Mouse (Mus musculus): ENCODE results near the gene Synj2. TPM values are rescaled to one million over a fixed set of nuclear protein-coding genes. Genes with fewer than 3 reads are reported as not detected.
A peak's percentile ranks its signal among the peaks of the same experiment; 100 is the strongest.

The Synj2 gene
- polyA plus RNA-seq, 1 experiment, result not detected

DNA sequence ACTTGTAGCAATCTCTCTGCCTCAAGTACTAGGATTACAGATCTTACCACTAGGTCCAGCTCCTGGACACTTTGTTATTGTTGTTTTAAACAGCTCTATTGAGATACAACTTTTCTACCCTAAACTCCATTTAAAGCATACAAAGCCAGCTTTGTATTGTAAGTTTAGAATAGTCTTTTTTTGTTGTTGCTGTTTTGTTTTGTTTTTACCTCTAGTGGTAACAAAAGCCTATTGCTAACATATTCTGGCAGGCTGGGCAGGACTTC lies 57.1 kb downstream of the Synj2 start:
- Histone ChIP-seq H3K4me1 (ENCODE audit: control insufficient read depth, insufficient read depth, low read length) (peaks cover 27% of the 10 kb centered on the region), H3K4me3 (ENCODE audit: insufficient read depth, low read depth, low read length) (no peak overlapping the region), H3K27ac (ENCODE audit: insufficient read depth, low read depth, low read length) (no peak overlapping the region)
- no peak for TF ChIP-seq POLR2A (IDR thresholded peaks at IDR 0.05; ENCODE audit: insufficient read depth, low read depth, low read length)
- no peak for TF ChIP-seq CTCF (IDR thresholded peaks at IDR 0.05; ENCODE audit: insufficient read depth, low read depth, low read length)

DNA sequence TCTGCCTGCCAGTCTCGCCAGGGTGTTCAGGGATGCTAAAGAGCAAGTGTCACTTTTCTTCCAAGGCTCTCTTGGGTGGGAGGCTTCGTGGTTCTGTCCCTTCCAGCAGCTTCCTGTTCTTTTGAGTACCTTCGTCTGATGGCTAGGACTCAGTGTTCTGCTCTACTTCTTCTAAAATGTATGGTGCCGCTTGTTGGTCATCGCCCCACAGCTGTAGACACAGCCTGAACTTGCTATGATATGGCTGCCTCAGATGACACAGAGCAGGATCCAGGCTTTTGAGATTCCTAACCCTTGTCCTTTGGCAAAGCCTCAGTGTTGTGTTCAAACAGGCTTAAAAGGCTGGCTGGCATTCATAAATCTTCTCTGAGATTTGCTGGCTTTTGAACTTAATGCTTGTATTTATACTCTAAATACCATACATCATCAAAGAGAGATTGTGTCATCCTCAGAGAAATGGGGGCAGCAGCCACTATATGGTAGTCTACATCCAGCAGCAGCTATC lies 58.0 kb downstream of the Synj2 start:
- H3K27ac ChIP-seq (ENCODE audit: insufficient read depth, low read depth, low read length), result no peak overlapping the region
- peaks cover 27% of the 10 kb centered on the region for H3K4me1 ChIP-seq (ENCODE audit: control insufficient read depth, insufficient read depth, low read length)
- no peak overlapping the region for H3K4me3 ChIP-seq (ENCODE audit: insufficient read depth, low read depth, low read length)
- TF ChIP-seq POLR2A (IDR thresholded peaks at IDR 0.05; ENCODE audit: insufficient read depth, low read depth, low read length), result no peak
- TF ChIP-seq CTCF (IDR thresholded peaks at IDR 0.05; ENCODE audit: insufficient read depth, low read depth, low read length), result no peak
- 90% methylated on average over 5 of the region's 5 CpGs for WGBS

DNA sequence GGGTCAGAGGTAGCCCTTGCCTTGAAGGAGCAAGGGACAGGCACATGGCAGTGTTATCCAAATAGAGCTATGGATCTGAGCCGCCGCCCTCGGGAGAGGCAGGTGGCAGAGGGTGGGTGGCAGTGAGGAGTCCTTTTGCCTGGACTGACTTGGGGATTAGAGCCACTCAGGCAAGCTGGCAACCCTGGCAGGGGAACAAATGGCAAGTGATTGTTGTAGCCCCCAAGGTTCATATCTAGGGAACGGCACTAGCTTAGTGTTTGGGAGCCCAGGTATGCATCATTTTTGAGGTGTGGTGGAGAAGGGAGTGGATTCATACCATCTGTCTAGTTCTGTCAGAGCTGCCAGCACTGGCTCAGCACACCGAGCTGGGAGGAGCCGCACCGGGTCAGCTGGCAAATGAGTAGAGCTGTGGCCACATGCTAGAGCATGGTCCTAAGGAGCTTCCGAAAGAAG lies 59.8 kb downstream of the Synj2 start:
- WGBS, result 80% methylated on average over 8 of the region's 8 CpGs
- TF ChIP-seq CTCF (IDR thresholded peaks at IDR 0.05; ENCODE audit: insufficient read depth, low read depth, low read length), result no peak
- TF ChIP-seq POLR2A (IDR thresholded peaks at IDR 0.05; ENCODE audit: insufficient read depth, low read depth, low read length), result no peak
- H3K27ac ChIP-seq (ENCODE audit: insufficient read depth, low read depth, low read length), result no peak overlapping the region
- no peak overlapping the region for H3K4me3 ChIP-seq (ENCODE audit: insufficient read depth, low read depth, low read length)
- peaks cover 27% of the 10 kb centered on the region for H3K4me1 ChIP-seq (ENCODE audit: control insufficient read depth, insufficient read depth, low read length)

DNA sequence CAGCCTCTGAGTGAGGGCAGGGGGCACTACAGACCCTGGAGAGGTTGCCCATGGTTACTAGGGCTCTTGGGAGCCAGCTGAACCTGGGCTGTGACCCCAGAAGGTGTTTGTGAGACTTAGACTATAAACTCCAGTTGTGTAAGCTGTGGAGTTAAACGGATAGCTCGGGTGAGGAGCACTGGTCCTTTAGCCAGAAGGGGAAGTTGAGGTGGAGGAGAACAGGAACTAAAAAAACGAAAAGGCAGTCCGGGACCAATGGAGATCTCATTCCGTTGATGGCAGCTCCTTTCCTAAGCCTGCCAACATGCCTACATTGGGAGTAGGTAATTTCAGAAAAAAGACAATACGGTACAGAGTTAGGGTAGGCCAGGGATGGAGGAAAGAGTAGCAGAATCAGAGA lies 60.3 kb downstream of the Synj2 start:
- no peak overlapping the region for H3K27ac ChIP-seq (ENCODE audit: insufficient read depth, low read depth, low read length)
- peaks cover 29% of the 10 kb centered on the region for H3K4me1 ChIP-seq (ENCODE audit: control insufficient read depth, insufficient read depth, low read length)
- WGBS, result 87% methylated on average over 6 of the region's 6 CpGs
- no peak overlapping the region for H3K4me3 ChIP-seq (ENCODE audit: insufficient read depth, low read depth, low read length)
- TF ChIP-seq POLR2A (IDR thresholded peaks at IDR 0.05; ENCODE audit: insufficient read depth, low read depth, low read length), result no peak
- no peak for TF ChIP-seq CTCF (IDR thresholded peaks at IDR 0.05; ENCODE audit: insufficient read depth, low read depth, low read length)

DNA sequence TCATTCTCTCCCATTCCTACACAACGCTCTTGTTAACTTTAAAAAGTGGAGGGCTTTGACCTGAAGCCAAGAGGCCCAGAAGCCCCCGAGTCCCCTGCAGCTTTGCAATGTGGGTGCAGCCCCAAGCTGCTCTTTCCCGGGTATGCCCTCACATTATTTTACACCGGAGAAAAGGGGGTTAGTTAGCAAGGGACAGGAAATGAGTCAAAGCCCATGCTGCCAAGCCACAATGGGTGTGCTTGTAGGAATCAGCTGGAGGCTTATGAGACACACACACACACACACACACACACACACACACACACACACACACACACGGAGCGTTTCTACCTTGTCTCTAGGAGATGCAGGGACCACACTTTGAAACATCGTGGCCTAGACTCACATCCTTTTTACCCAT lies 60.8 kb downstream of the Synj2 start:
- no peak overlapping the region for H3K27ac ChIP-seq (ENCODE audit: insufficient read depth, low read depth, low read length)
- H3K4me3 ChIP-seq (ENCODE audit: insufficient read depth, low read depth, low read length), result no peak overlapping the region
- peaks cover 27% of the 10 kb centered on the region for H3K4me1 ChIP-seq (ENCODE audit: control insufficient read depth, insufficient read depth, low read length)
- TF ChIP-seq POLR2A (IDR thresholded peaks at IDR 0.05; ENCODE audit: insufficient read depth, low read depth, low read length) (no peak), CTCF (IDR thresholded peaks at IDR 0.05; ENCODE audit: insufficient read depth, low read depth, low read length) (no peak)
- WGBS, result 50% methylated on average over 7 of the region's 7 CpGs

DNA sequence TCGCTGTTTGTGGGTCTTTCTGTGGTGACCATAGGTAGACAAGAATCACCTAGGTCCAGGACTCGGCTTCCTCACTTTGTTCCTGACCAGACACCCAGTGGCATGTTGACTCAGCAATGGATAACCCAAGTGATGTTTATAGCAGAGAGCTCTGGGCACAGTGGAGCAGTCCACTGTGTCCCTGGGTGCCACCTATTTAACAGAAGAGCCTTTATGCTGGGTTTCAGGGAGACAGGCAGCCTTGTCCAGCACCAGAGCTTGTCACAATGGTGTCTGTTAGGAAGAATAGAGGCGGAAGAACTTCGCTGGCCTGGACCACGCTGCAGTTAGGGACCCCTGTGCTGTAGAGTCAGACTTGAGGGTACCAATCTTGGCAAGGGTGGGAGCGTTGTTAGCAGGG lies 61.5 kb downstream of the Synj2 start:
- 96% methylated on average over 6 of the region's 6 CpGs for WGBS
- TF ChIP-seq POLR2A (IDR thresholded peaks at IDR 0.05; ENCODE audit: insufficient read depth, low read depth, low read length), result no peak
- H3K4me1 ChIP-seq (ENCODE audit: control insufficient read depth, insufficient read depth, low read length), result peaks cover 29% of the 10 kb centered on the region
- H3K27ac ChIP-seq (ENCODE audit: insufficient read depth, low read depth, low read length), result no peak overlapping the region
- H3K4me3 ChIP-seq (ENCODE audit: insufficient read depth, low read depth, low read length), result no peak overlapping the region

DNA sequence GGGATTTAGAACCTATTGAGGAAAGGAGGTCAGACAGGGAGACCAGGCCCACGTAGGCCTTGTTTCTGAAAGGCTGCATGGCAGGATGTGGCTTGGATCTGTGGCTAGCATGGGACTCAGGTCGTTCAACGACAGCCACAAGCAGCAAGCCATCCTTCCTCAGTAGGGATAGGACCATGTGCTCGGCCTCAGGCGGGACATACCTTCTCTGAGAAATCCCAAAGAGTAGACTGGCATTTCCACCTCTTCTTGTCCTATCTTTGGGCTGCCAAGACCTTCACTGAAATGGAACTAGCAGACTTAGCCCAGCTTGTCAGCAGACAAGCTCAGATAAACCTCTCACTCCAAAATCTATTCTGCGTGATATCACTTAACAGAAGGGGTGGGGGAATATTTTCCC lies 62.6 kb downstream of the Synj2 start:
- no peak overlapping the region for H3K27ac ChIP-seq (ENCODE audit: insufficient read depth, low read depth, low read length)
- TF ChIP-seq CTCF (IDR thresholded peaks at IDR 0.05; ENCODE audit: insufficient read depth, low read depth, low read length), result no peak
- no peak for TF ChIP-seq POLR2A (IDR thresholded peaks at IDR 0.05; ENCODE audit: insufficient read depth, low read depth, low read length)
- peaks cover 29% of the 10 kb centered on the region for H3K4me1 ChIP-seq (ENCODE audit: control insufficient read depth, insufficient read depth, low read length)
- WGBS, result 94% methylated on average over 6 of the region's 6 CpGs
- no peak overlapping the region for H3K4me3 ChIP-seq (ENCODE audit: insufficient read depth, low read depth, low read length)

DNA sequence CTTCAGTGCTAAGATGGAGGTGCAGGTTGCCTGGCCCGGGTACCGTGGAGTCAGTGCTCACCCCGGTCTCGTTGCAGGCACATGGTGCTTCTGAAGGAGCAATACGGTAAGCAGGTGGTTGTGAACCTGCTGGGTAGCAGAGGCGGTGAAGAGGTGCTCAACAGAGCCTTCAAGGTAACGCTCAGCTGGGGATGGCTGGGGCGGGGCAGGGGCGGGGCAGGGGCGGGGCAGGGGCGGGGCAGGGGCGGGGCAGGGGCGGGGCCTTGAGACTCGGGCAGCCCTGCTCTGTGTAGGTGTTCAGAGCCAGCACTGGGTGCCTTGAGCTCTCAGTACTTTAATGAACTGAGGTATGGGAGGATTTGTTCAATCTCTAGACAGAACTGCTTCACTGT lies 64.2 kb downstream of the Synj2 start:
- 19% methylated on average over 14 of the region's 14 CpGs for WGBS
- peaks cover 29% of the 10 kb centered on the region for H3K4me1 ChIP-seq (ENCODE audit: control insufficient read depth, insufficient read depth, low read length)
- no peak overlapping the region for H3K4me3 ChIP-seq (ENCODE audit: insufficient read depth, low read depth, low read length)
- peak overlapping the region; percentile 39 for H3K27ac ChIP-seq (ENCODE audit: insufficient read depth, low read depth, low read length)
- TF ChIP-seq POLR2A (IDR thresholded peaks at IDR 0.05; ENCODE audit: insufficient read depth, low read depth, low read length) (no peak), CTCF (IDR thresholded peaks at IDR 0.05; ENCODE audit: insufficient read depth, low read depth, low read length) (no peak)

DNA sequence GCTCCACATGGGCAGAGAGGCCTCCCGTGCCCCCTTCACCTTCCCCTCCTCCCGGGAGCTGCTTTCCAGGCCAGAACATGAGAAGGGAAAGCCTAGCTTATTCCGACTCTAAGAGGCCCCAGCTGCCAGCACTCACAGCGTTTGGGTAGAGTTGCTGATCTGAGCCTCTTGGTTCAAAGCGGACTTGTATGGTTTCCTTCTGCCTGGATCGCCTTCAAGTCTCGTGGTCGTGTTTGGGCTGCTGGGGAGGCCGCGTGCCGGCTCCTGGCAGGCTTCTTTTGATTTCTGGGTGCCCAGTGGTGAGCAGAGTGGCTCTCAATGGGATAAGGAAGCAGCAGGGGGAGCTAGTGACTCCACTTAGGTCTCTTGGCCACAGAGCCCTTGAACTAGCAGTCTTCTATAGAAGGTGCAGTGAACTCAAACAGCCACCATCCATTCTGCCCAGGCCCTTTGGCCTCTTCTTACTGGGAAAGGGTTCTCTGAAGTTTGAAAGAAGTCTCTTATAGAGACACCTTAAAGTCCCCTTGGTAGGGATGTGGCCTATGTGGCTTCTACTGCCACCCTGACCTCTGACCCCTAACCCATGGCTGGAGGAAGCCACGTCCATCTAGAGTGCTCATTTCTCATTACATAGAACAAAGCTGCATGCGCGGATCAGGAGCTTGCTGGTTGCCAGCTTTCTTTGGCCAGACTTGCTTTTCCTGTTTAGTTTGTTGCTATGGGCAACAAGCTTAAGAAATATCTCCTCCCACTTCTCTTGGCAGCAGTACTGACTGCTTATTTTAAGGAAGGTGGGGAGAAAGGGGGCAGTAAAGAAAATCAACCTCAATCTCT lies 64.8 kb downstream of the Synj2 start:
- H3K4me1 ChIP-seq (ENCODE audit: control insufficient read depth, insufficient read depth, low read length), result peaks cover 29% of the 10 kb centered on the region
- 8% methylated on average over 14 of the region's 14 CpGs for WGBS
- TF ChIP-seq POLR2A (IDR thresholded peaks at IDR 0.05; ENCODE audit: insufficient read depth, low read depth, low read length) (no peak), CTCF (IDR thresholded peaks at IDR 0.05; ENCODE audit: insufficient read depth, low read depth, low read length) (no peak)
- H3K4me3 ChIP-seq (ENCODE audit: insufficient read depth, low read depth, low read length), result no peak overlapping the region
- peak overlapping the region; percentile 74 for H3K27ac ChIP-seq (ENCODE audit: insufficient read depth, low read depth, low read length)

Data from olfactory bulb, adult 2 months (tissue).